Mouse (Mus musculus) embryo, embryonic 10 days (tissue): ENCODE measurements around the gene Tmem235.
"Not testable (repeated sequence)": the region's sequence is repeated elsewhere in the genome, so short reads cannot be mapped to it uniquely, and the experiment has no call there.

Source experiments
- DNase-seq: peaks from one replicate; pipeline ENCODE4 v3.0.0-alpha.2; 2015; ENCODE audit warnings: low spot score

Gene Tmem235

DNA sequence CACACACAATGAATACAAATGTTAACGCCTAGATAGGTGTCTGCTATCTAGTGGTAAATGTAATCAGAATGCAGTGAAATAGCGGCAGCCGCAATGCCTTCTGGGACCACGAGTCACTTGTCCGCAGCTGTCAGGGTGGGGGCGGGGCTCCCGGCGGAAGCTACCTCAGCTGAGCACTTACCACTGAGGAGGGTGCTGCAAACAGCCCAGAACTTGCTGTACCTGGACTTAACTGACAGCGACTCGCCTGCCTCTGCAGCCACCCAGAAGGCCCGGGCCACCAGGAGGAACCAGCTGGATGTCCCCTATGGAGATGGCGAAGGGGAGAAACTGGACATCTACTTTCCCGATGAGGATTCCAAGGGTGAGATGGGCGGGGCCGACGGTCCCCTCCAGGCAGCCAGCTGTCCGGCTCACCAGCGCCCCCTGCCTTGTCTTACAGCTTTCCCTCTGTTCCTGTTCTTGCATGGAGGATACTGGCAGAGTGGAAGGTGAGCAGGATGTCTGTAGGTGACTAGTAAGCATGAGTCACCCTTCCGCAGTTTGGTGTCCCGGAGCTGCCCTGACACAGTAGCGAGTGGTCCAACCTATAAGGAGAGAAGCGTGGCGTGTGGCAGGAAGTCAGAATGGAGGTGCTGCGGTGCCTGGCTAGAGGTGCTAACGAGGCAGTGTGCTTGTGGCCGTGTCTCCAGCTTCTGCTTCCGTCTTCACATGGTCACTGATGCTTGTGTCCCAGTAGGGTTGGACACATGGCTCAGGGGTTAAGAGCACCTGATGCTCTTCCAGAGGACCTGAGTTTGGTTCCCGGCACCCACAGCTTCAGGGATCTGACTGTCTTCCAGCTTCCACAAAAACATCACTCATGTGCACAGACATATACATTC is 28.2 kb upstream of the Tmem235 start:
- DNase-seq, result peak; percentile 90

DNA sequence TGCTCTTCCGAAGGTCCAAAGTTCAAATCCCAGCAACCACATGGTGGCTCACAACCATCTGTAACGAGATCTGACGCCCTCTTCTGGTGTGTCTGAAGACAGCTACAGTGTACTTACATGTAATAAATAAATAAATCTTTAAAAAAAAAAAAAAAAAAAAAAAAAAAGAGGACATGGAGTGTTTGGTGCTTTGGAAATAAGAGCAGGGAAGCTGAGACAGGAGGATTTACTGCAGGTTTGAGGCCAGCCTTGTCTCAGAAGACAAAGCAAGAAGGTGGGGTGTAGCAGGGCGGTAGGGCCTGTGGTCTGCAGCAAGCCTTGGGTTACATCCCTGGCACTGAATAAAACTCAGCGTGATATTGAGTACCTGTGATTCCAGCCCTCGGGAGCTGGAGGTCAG is 27.0 kb upstream of the Tmem235 start:
- DNase-seq, result not testable (repeated sequence)

DNA sequence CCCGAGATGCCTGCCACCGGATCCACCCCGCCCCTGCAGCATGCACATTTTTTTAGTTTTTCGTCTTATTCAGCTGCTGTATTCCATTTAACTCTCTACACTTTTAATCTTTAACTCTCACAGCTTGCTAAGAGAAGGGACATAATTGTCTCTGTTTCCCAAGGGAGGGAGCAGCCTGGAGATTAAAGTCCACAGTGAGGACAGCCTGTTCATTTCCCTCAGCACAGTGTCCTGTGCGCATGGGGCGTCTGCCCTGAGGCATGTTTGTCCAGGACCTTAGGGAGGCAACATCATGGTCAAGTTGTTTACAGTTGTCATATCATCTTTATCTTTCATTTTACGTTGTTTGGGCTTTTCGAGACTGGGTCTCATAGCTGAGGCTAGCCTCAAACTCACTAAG is 26.5 kb upstream of the Tmem235 start:
- no peak for DNase-seq

DNA sequence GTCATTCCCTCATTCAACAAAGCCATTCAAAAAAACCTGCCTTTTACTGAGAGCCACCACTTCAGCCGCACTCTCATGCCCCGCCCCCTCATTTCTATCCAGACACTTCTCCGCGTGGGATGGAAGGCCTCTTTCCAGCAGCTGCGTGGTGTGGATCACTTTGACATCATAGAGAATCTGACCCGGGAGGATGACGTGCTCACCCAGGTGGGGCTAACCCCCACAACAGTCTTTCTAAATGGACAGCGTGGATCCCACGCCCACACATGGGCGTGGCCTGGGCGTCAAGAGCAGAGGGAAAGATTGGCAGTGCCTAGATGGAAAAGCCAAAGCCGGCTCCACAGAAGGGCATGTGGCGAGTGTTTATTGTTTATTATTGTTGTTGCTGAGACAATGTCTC is 24.2 kb upstream of the Tmem235 start:
- DNase-seq, result peak; percentile 30

DNA sequence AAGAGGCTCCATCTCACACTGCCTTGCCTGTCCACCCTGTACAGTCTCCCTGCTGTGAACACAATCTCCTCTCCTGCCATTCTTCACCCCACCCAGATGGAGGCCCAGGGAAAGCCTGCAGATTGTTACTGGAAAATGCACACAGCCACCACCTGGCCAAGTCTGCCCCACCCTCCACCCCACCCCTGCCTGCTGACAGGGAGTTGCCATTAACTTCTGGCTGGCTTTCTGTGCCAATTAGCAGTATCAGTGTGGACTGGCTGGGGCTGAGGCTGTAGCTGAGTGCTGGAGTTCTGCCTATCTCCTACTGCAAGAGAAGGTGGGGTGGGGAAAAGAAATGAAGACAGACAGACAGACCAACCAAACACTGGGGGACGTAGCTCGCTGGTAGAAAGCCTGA is 22.0 kb upstream of the Tmem235 start:
- no peak for DNase-seq

DNA sequence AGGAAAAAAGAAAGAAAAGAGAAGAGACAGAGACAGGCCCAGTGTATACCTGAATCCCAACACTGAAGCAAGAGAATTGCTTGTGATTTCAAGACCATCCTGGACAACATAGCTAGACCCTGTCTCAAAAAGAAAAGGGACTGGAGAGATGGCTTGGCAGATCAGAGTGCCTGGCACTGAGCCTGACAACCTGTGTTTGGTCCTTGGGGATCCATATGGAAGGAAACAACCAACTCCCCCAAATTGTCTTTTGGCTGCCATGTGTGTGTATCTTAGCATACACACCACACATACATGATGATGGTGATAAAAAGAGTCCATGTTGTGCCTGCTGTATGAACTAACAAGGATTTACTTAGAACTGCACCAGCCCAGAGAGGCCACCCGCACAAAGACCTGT is 21.5 kb upstream of the Tmem235 start:
- no peak for DNase-seq

DNA sequence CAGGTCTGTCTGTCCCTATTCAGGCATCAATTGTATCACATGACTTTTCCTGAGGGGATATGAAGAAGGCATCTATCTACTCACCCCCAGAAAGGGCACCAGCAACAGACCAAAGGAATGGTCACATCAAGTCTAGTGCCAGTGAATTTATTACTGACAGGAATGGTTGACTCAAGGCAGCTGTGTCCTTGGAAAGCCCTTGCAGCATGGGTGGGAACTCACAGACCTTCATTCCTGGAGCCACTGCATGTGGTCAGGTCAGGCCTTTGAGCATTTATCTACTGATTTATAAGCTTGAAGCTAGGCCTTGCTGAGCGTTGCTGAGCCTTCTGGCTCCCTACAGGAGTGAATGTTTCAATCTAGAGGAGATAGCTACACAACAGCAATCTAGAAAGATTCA is 19.6 kb upstream of the Tmem235 start:
- DNase-seq, result no peak

DNA sequence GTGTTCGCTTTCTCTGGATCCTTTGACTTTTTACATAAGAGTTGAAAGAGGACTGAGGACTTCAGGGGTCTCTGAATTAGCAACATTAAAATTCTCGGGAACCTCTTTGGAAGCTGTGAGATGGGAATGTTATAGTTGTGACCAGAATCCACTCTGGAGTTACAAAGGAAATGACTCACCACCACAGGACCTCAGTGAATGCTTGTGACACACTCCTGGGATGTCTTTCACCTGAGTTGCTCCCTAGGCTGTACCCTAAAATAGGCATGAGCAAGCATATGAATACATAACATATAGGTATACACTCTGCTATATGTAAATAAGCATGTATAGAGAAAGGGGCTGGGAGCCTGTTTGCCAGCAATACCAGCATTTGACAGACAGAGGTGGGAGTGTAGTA is 17.1 kb upstream of the Tmem235 start:
- no peak for DNase-seq

DNA sequence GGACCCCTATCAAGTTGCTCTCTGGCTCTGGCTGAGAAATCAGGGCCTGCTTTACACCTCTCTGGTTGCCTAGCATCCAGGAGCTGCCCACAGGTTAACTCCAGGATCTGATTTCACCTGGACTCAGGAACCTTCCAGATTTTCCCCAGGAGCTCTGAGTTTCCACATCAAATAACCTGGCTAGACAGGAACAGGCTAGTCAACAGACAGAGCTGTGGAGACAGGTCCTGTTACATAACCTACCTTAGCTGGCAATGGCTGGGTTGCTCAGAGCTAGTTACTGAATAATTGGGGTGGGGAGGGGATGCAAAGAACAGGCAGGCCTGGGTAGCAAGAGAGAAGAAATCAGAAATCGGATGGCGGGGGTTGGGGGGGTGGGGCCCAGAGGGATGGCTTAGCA is 15.6 kb upstream of the Tmem235 start:
- DNase-seq, result no peak

DNA sequence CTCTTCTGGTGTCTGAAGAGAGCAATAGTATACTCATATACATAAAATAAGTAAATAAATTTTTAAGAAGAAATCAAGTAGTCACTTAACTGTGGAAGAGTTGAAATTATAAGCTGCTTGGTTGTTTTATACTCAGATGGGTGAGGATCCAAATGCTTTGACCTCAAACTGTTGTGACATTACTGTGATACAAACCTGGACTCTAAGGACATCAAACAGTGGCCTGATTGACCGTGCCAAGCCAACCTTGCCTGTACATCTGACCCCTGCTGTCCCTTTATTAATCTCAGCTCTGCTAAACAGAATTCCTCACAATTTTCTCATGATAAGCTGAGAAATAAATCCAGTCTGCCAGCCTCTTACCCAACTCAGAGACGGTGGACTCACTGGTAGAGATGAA is 14.9 kb upstream of the Tmem235 start:
- no peak for DNase-seq

DNA sequence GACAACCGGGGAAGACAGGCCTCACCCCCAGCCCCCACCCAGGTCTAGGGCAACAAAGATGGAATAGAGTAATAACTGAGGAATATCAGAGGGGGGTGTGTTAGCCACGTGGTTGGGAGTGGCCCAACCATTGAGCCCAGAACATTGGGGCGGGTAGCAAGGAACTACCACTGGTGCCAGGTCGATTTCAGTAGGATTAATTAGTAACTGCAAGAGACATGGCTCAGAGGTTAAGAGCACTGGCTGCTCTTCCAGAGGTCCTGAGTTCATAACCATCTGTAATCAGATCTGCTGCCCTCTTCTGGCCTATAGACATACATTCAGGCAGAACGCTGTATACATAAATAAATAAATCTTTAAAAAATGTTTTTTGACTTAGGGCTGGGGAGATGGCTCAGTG is 13.9 kb upstream of the Tmem235 start:
- no peak for DNase-seq

DNA sequence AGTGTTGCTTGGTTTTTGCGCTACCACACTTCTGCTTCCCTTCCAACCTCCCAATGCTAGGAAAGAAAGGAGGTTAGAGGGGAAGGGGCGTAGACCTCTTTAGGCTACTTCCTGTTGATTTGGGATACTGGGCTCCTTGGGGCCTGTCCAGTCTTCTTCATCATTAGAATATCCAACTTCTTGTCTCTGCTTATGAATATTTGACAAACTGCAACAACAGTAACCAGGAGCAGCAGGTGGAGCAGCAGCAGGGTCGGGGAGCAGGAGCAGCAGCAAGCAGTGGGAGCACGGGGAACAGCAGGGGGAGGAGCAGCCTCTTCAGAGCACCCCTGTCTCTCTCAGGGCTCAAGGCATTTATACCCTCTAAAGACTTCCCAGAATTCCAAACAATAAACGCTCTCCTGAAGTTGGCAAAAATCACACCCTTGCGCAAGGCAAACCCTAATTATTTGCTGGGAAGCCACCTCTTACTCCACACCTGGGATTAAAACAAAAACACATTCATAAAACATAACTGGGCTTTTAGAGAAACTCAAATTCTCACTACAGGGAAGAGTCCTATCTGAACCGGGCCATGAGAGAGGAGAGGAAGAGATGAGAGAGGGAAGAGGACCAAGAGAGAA is 12.8 kb upstream of the Tmem235 start:
- DNase-seq, result no peak

DNA sequence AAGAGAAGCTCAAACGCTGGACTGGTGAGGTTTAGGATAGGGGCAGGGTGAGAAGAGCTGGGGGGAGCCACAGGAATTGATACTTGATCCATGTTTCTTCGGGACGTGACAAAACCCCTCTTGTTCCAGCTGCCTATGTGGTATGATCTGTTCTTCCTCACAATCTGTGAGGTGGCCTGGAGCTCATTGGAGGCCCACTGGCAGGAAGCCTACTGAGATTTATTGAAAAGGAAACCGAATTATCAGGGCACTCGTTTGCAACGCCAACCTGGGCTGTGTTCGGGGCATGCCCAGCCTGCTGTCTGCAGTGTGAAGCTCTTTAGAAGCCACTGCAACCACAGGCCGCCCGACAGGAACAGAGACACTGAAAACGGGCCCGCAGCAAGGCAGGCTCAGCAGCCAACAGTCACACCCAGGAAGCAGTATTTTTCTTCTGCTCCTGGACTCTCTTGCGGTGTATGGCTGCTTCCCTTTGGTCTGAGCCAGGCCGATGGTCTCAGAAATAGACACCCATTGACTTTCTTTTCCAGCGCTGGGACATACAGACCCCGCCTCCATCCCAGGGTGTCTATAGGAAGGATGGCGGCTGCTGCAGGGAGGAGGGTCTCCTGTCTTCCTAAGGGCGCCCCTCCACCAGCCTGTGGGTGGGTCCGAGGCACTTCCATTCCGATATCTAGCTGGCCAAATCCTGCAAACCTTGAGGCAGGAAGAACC is 12.1 kb upstream of the Tmem235 start:
- DNase-seq, result no peak

DNA sequence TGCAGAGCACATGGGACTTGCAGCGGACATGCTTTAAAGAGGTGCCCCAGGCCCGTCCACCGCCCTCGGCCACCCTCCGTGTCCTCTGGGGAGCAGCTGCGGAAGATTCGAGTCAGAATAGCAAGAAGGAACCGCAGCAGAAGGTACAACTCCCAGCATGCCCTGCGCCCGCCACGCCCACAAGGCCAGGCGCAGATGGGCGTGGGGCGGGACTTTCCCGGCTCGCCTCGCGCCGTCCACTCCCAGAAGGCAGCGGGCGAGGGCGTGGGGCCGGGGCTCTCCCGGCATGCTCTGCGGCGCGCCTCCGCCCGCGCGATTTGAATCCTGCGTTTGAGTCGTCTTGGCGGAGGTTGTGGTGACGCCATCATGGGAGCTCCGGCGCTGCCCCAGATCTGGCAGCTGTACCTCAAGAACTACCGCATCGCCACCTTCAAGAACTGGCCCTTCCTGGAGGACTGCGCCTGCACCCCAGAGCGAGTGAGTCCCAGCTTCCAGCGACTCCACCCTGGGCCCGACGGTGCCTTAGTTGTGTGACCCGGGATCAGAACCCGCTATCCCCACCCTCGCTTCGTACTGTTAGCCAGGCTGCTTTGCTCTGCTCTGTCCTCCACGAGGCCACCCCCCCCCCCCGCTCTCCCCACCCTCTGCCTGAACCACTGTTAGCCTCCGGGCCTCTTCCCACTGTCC is 11.4 kb upstream of the Tmem235 start, which contains the start of gene Birc5:
Gene Birc5, plus strand, starts transcription at position 267 of the 687 bp plus-strand sequence.
- DNase-seq, result peak; percentile 98

DNA sequence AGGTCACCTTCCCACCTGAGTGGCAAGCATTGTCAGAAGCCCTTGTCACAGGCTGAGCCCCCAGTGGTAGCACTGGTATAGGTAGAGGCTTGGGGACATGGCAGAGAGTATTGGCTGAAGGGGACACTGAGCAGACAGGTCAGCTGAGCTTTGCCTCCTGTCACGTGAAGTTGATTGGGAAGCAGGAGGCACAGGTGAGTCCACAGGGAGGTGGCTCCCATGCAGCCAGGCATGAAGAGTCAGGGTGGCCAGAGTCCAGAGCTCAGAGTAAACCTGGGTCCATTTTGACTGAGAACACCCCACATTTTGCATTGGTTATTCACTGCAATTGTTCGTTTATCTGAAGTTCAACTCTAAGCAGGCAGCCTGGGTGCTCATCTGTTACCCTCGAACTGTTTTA is 7.7 kb upstream of the Tmem235 start:
- no peak for DNase-seq

DNA sequence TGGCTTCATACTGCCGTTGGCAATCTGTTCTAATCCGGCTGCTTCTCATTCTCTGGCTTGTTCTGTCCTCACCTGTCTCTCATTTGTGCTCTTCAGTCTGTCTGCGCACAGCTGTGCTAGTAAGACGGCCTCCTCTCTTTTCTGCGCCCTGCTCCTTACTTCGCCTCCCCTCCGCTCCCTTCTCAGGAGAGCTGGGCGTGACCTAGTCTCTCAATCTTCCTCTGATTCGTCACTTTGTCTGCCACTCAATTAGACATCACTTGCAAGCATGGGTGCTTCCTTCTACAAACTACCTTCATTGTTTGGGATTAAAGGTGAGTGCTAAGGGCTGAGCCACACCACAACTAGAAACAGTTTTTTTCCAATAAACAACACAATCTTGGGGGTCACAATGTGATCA is 6.3 kb upstream of the Tmem235 start:
- no peak for DNase-seq

DNA sequence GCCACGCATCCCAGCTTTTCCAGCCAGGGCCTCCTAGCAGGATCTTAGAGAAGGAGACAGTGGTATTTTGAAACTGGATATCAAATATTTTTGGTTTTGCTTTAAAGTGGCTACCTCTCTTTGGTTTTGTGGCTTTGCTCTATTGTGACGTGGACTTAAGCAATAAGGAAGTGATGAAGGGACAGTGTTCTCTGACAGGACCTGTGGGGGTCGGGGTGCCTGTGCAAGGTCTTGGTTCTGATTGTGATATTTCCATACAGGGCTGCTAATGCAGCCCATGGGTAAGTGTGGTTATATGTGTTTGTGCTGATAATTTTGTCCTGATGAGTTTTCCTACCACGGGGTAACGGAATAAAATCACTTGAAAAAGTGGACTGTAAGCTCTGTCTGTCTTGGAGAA is 5.2 kb upstream of the Tmem235 start:
- no peak for DNase-seq

DNA sequence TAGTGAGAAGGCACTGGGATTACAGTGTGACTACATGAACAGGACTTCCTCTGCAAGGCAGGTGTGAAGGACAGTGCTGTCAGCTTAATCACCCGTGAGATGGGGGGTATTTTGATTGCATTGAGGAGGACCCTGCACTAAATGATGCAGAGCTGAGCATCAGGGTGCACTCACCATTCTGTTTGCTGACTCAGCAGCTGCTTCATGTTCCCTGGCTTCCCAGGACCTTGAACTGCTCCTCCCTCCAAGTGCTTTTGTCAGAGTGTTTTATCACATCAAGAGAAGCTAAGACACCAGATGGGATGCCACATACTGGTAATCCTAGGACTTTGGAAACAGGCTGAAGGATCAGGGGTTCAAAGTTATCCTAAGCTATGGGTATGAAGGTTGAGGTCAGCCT is 4.6 kb upstream of the Tmem235 start:
- DNase-seq, result no peak

DNA sequence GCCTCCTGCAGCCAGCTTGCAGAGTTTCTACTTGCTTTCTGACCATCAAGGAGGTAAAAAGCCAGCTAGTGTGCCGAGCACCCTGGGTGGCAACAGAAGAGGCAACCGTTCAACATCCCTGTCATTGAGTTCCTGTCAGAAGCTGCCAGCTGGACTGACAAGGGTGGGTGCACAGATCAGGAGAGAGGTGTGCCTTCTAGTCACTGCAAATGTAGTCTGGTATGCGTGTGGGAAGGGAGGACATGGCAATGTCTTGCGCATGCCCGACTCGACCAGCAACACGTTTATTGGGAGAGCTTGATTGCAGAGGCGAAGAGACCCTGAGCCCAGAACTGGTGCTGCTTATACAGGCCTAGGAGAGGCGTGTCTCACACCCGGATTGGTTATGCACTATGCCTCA is 3.1 kb upstream of the Tmem235 start:
- no peak for DNase-seq

DNA sequence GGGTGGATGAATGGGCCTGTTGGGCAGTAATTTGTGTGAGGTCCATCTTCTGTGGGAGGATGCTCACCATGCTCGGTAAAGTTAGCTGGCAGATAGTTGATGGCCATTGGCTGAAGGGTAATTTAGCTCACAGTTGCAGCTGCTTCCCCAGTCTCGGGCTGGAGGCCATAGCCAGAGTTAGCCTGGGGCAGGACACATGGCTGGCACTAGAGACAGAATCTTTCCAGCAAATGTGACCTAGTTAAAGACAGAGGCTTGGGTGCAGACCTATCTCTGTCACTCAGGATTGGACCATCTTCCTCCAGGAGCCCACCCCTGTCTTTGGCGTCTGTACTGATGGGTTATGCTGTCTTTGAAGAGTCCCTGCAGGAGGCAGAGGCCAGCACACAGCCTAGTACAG is 2.2 kb upstream of the Tmem235 start:
- no peak for DNase-seq

DNA sequence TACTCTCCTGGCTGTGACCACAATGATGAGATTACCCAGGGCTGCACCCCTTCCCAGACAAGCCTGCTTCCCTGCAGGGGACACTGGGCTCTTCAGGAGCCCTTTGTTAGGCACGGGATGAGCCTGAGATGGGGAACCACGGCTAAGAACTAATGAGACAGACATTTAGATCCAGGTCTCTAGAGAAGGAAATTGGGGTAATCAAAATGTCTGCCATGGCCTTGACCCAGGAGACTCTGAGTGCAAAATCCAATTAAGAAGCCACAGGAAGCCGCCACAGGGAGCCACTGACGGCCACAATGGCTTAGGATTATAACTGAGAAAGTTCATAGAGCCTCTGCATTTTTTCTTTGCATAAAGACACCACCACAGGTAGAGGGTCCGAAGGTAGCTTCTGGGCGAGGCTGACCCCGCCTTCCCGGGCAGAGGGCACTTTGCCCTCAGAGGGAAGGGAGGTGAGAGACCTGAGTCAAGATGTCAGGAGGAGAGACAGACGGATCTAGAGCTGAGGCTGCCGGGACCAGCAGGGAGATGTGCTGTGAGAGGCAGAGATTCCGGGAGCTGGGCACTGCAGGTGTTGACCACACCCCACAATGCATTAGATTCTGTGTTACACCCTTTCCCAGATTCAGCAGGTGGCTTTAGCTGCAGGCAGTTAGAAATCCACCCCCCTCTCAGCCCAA is 2.8 kb downstream of the Tmem235 start:
- no peak for DNase-seq

DNA sequence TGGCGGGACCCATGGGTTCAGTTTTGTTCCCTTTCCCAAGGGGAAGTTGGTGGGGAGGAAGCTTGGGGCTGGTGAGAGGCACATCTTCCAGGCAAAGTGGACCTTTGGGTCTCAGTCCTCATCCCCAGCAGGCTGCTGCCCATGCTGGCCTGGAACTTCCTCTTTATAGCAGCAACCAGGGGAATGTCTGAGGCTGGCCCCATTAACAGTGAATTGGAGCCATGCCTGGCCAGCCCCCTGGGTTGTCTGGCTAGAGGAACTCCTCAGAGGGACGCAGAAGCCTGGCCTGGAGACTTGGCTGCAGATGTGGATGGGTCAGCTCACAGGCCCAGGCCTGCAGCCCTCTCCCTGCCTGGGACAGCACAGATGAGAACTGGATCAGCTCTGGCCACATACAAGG is 4.3 kb downstream of the Tmem235 start:
- no peak for DNase-seq
